Mouse (Mus musculus): ENCODE measurements at regions not wholly inside any gene's neighbourhood (a gene's known extent, or its start where the extent isn't known, plus 50 kb on each side); places are given as distances from the start of the nearest gene placed in this dataset.

DNA sequence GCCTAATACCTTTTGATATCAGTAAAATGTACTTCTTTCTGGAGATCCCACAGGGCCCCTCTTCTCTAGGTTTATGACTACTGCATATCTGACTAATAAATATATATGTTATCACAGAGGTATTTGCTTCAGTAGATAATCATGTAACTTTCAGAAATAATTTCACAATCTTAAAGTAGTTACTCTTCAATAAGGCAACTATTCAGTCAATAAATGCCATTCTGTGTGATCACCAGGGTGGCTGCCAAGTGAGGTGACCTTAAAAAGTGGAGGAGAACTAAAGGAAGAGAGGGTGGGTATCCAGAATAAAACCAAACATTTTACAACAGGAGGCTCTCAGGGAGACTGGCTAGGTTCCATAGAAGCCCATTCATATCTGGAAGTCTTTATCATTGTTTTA is 748.4 kb downstream of the Inhba start:
- DNase-seq (ENCODE audit: low read depth, low spot score): no peak

DNA sequence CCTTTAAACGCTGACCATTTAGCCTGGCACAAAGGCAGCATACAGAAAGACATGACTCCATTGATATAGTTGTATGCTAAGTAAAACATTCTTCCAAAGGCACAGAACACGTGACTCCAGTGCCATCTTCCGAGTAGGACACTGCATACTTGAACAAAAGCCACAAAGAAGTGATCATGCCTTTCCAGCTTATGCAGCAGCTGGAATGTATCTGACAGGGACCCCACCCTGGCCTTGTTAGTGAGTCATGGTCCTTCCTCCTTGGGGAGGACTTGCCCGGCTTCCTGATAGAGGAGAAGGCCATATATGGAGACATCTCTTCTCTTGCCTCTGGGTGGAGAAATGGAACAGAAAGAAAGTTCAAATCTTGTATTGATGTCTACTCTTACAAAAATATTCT is 749.8 kb downstream of the Inhba start:
- peak; percentile 3 for DNase-seq (ENCODE audit: low read depth, low spot score)

DNA sequence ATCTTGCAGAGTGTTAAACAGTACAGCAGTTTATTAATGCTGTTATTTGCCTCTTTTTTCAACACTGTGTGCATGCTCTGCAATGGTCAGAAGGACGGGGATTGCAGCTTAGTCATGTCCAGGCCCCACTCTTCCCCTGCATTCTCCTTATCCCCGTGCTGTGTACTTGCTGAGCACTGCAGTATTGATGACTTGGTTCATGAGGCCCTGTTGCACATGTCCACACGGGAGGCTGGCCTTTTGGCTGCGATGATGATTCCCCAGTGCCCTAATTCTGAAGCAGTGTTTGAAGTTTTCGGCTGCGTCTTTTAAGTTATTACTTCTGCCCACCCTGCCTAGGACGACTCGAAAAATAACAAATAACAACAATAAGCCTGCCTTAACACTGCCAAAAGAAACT is 750.7 kb downstream of the Inhba start:
- DNase-seq (ENCODE audit: low read depth, low spot score): no peak

DNA sequence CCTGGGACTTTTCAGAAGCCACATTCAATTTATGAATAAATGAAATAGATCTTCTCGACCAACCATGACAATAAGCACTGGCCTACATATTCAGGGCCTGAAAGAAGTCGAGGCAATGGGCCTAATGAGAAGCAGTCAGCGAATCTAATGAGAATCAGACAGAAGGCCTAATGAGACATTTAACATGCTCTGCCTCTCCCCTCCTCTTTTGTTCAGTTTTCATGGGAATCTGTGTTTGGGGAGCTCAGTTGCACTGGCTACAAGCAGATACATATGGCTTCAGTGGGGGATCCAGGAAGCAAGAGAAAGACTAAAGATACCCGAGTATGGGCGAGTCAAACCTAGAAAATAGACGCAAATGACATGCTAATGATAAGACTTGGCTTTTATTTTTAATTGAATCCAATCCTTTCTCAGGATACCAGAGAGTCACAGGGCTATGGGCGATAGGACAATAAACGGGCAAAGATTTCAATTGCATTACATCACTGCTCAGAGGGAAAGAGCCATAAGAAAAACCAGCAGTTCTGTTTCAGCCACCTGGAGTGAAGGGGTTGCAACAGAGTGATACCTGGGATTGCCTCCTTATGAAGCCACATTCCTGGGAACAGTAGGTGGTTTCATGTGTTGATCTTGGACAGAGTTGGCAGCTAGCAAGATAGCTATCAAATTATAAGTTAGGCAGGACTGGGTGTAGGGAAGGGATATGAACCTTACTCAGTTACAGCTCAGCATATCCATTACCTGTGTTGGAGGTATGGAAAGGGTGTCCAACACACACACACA is 751.3 kb downstream of the Inhba start:
- no peak for DNase-seq (ENCODE audit: low read depth, low spot score)

DNA sequence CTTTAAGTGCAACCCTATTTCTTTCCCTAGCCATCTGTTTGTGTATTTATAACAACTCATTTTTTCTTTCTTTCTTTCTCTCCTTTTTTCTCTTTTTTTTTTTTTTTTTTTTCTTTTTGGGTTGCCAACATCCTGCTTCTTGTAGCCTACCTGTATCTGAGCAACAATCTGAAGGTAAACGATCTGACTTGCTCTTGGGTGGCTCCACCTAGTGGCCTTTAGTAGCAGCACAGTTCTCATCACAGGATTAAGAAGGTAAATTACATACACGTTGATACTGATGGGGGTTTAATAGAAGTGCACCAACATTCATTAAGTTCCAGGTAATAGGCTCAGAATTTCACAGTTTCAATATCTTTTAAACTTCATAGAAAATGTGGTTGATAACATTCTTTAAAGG is 752.1 kb downstream of the Inhba start:
- DNase-seq (ENCODE audit: low read depth, low spot score): peak; percentile 70

DNA sequence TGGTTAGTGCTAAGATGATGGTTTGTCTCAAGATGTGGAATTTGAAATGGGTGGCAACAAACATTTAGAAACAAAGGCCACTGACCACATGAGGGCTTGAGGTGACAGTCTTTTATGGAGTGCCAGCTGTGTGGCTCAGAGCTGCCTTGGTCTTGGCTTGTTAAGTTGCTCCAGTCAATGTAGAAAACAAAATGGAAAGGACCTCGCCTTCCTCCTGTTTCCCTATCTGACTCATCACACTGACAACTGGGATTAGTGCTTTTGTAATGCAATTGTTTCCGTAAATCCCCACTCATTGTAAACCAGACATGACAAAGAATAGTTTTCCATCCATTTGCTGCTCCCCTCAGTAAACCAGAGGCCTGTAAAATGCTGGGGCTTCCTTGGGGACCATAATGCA is 757.8 kb downstream of the Inhba start:
- peak; percentile 62 for DNase-seq (ENCODE audit: low read depth, low spot score)

DNA sequence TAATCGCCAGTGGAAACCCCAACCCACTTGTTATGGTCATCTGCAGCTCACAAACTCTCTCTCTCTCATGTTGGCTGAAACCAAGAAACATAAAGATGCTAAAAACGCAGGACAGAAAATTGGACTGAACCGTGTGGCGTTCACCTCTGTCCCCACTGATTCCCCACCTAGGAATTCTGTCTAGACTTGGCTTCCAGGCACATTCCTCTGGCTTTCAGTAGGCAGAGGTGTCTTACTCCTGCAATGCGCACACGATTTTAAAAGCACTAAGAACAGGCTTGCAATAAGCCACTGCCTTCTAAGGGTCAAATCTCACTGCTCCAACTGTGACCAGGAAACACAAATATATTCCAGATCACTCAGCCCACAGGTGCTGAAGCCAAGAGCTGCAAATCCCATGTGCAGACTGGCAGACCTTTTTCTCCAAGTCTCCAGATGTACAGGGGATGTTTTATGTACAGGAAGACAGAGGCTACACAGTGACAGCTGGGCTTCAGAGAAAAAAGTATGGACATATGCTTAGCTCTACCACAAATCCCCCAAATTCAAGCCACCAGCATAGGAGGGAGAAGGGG is 758.3 kb downstream of the Inhba start:
- peak; percentile 9 for DNase-seq (ENCODE audit: low read depth, low spot score)

DNA sequence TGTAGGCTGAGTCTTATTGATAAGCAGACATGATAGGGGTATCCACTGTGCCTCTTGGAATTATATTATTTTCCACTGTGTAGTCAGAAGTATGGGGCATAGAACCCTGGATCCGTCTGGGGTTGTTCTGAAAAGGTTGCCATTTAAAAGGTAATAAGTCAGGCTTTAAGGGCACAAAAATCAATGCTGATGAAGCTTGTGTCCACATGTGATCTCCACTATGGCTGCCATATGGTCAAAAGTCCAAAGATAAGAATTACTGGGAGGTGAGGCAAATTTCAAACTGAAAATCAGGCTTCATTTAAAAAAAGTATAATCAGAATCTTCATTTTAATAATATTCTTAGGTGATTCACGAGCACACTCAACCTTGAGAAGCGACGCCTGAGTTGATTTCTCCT is 760.2 kb downstream of the Inhba start:
- DNase-seq (ENCODE audit: low read depth, low spot score): no peak

DNA sequence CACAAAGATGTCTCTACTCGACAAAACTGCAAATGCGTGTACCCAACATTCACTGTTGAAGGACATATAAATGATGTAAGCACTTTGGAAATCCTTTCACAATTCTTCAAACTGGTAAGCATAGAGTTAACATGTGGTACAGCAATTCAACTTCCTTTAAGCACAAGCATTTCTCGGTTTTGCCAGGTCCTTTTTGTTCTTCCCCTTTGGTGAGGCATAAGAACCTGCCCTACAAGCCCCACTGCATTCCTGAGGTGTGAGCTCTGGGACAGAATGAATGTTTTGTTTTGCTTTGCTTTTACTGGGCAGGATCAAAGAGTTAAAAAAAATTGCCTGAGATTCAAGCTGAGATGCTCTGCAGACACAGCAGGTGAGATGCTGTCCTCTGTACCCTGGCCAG is 793.9 kb downstream of the Inhba start:
- DNase-seq (ENCODE audit: low read depth, low spot score): no peak

Measured in ES-CJ7 (cell line).